Mouse (Mus musculus) right cerebral cortex, postnatal 25 days (tissue): Measurements from ENCODE around the gene Usp46.
"Not testable (repeated sequence)": the region's sequence is repeated elsewhere in the genome, so short reads cannot be mapped to it uniquely, and the experiment has no call there.

Experiments
- DNase-seq: peaks from one replicate; pipeline ENCODE4 v3.0.0; 2022

The Usp46 gene

GRCm38 (mm10) chr5:74018870-74019565 lies 49.2 kb downstream of the Usp46 start:
- no peak for DNase-seq

- no peak for DNase-seq
Measured at GRCm38 (mm10) chr5:74017488-74017887, 50.7 kb downstream of the Usp46 start.

GRCm38 (mm10) chr5:74011629-74012028 lies 56.6 kb downstream of the Usp46 start:
- DNase-seq, result no peak

- no peak for DNase-seq
Measured at GRCm38 (mm10) chr5:74007492-74008070, 60.6 kb downstream of the Usp46 start.

- DNase-seq, result no peak
Measured at GRCm38 (mm10) chr5:74005936-74006335, 62.3 kb downstream of the Usp46 start.

- no peak for DNase-seq
Measured at GRCm38 (mm10) chr5:74001743-74002142, 66.5 kb downstream of the Usp46 start.

- no peak for DNase-seq
Measured at GRCm38 (mm10) chr5:73998966-73999365, 69.3 kb downstream of the Usp46 start.

GRCm38 (mm10) chr5:73994850-73995249 lies 73.4 kb downstream of the Usp46 start:
- DNase-seq, result no peak

- DNase-seq, result no peak
Measured at GRCm38 (mm10) chr5:73993538-73993937, 74.7 kb downstream of the Usp46 start.

GRCm38 (mm10) chr5:73992321-73992720 lies 75.9 kb downstream of the Usp46 start:
- DNase-seq, result no peak

GRCm38 (mm10) chr5:73989532-73989931 lies 78.7 kb downstream of the Usp46 start:
- no peak for DNase-seq

GRCm38 (mm10) chr5:73987777-73988560 lies 80.3 kb downstream of the Usp46 start:
- no peak for DNase-seq

GRCm38 (mm10) chr5:73977426-73977825 lies 90.8 kb downstream of the Usp46 start:
- no peak for DNase-seq

GRCm38 (mm10) chr5:73971701-73972100 lies 96.5 kb downstream of the Usp46 start:
- no peak for DNase-seq

- DNase-seq, result no peak
Measured at GRCm38 (mm10) chr5:73970024-73970628, 98.1 kb downstream of the Usp46 start.

- DNase-seq, result no peak
Measured at GRCm38 (mm10) chr5:73969338-73969737, 98.9 kb downstream of the Usp46 start.

- DNase-seq, result no peak
Measured at GRCm38 (mm10) chr5:73959779-73960178, 108.5 kb downstream of the Usp46 start.

- not testable (repeated sequence) for DNase-seq
Measured at GRCm38 (mm10) chr5:73958614-73959013, 109.6 kb downstream of the Usp46 start.

GRCm38 (mm10) chr5:73958096-73958495 lies 110.1 kb downstream of the Usp46 start:
- DNase-seq, result no peak

GRCm38 (mm10) chr5:73955691-73956090 lies 112.5 kb downstream of the Usp46 start:
- no peak for DNase-seq

GRCm38 (mm10) chr5:73955005-73955404 lies 113.2 kb downstream of the Usp46 start:
- peak; percentile 32 for DNase-seq

- DNase-seq, result no peak
Measured at GRCm38 (mm10) chr5:73953066-73953614, 115.1 kb downstream of the Usp46 start.

- no peak for DNase-seq
Measured at GRCm38 (mm10) chr5:73951649-73952000, 116.6 kb downstream of the Usp46 start.
